Mouse (Mus musculus) embryonic facial prominence, embryonic 11.5 days (tissue): ENCODE measurements around the gene 4931406P16Rik. TPM values are rescaled to one million over a fixed set of nuclear protein-coding genes. Genes with fewer than 3 reads are reported as not detected.

Experiments
- ATAC-seq: fragments of 200-750 bp; cut with Nextera tagmentation; replicated peaks from 2 replicates; pipeline ENCODE4 v1.8.0; 2017; ENCODE audit warnings: low read depth; ENCODE audit not compliant: insufficient number of reproducible peaks, low FRiP score, low TSS enrichment
- DNase-seq: peaks from one replicate; pipeline ENCODE4 v3.0.0-alpha.2; 2015; ENCODE audit warnings: low spot score
- H3K27ac ChIP-seq: fragments of 300-500 bp; sonication (generic); replicated peaks from 2 replicates; pipeline ENCODE4 v1.5.1; 2014; ENCODE audit warnings: mild to moderate bottlenecking, low read depth, low read length, control low read depth
- H3K27me3 ChIP-seq: fragments of 300-500 bp; sonication (generic); 2 replicates; pipeline ENCODE4 v1.6.1; 2014; ENCODE audit warnings: mild to moderate bottlenecking, low read length, moderate library complexity, mixed read lengths; ENCODE audit not compliant: control insufficient read depth, insufficient read depth
- H3K36me3 ChIP-seq: fragments of 300-500 bp; sonication (generic); replicated peaks from 2 replicates; pipeline ENCODE4 v1.6.1; 2014; ENCODE audit warnings: low read depth, mild to moderate bottlenecking, low read length, moderate library complexity, mixed read lengths; ENCODE audit not compliant: control insufficient read depth, insufficient read depth
- H3K4me1 ChIP-seq: fragments of 300-500 bp; sonication (generic); 2 replicates; pipeline ENCODE4 v1.6.1; 2014; ENCODE audit warnings: low read length, mixed read lengths; ENCODE audit not compliant: control insufficient read depth, insufficient read depth
- H3K4me2 ChIP-seq: fragments of 300-500 bp; sonication (generic); 2 replicates; pipeline ENCODE4 v1.6.1; 2014; ENCODE audit warnings: low read depth, mild to moderate bottlenecking, control low read depth, low read length, moderate library complexity
- H3K4me3 ChIP-seq: fragments of 300-500 bp; sonication (generic); 2 replicates; pipeline ENCODE4 v1.5.1; 2014; ENCODE audit warnings: low read depth, low read length, control low read depth
- H3K9ac ChIP-seq: fragments of 300-500 bp; sonication (generic); replicated peaks from 2 replicates; pipeline ENCODE4 v1.6.1; 2014; ENCODE audit warnings: mild to moderate bottlenecking, control low read depth, low read length
- H3K9me3 ChIP-seq: fragments of 300-500 bp; sonication (generic); replicated peaks from 2 replicates; pipeline ENCODE4 v1.6.1; 2016; ENCODE audit warnings: mild to moderate bottlenecking, low read length, inconsistent platforms, mixed read lengths; ENCODE audit not compliant: control insufficient read depth
- WGBS: fragments of 180-500 bp; shearing (Covaris S2); extraction: QIAGEN DNeasy Blood & Tissue Kit; methylation state at CpG from one replicate; pipeline ENCODE4 v1.1.7; 2014; 5-methylcytosine and 5-hydroxymethylcytosine counted together
- polyA plus RNA-seq: library from polyadenylated mRNA; unstranded; fragments of >200 nt; fragmentation: Nextera tagmentation; extraction: Ambion mirVana; gene quantifications from 2 replicates; pipeline ENCODE4 v1.2.1, GENCODE M21; 2014

The 4931406P16Rik gene
- polyA plus RNA-seq, 1 experiment from 2014 or later = 30.6 TPM

GRCm38 (mm10) chr7:34258407-34258806, 54.9 kb downstream of the 4931406P16Rik start:
- ATAC-seq = no peak

GRCm38 (mm10) chr7:34257279-34257678, 56.1 kb downstream of the 4931406P16Rik start:
- ATAC-seq (no peak), DNase-seq (no peak)
- no peak overlapping the region for H3K4me3 ChIP-seq
- H3K9me3 ChIP-seq = no peaks in the 10 kb centered on the region
- H3K27me3 ChIP-seq = no peaks in the 10 kb centered on the region
- no peak overlapping the region for H3K9ac ChIP-seq
- no peak overlapping the region for H3K27ac ChIP-seq
- no peaks in the 10 kb centered on the region for H3K4me1 ChIP-seq
- no peak overlapping the region for H3K4me2 ChIP-seq
- WGBS = 82% methylated on average over 9 of the region's 9 CpGs
- H3K36me3 ChIP-seq = no peaks in the 10 kb centered on the region; the same call in none of the 2 replicates

More at GRCm38 (mm10) chr7:34258407-34258806, 54.9 kb downstream of the 4931406P16Rik start:
- Histone ChIP-seq H3K4me3 (no peak overlapping the region), H3K9me3 (no peaks in the 10 kb centered on the region), H3K27ac (no peak overlapping the region), H3K4me1 (no peaks in the 10 kb centered on the region), H3K9ac (no peak overlapping the region), H3K36me3 (no peaks in the 10 kb centered on the region; the same call in none of the 2 replicates), H3K27me3 (no peaks in the 10 kb centered on the region), H3K4me2 (no peak overlapping the region)
- peak; percentile 65 for DNase-seq
- 57% methylated on average over 1 of the region's 1 CpGs for WGBS

GRCm38 (mm10) chr7:34255916-34256315, 57.4 kb downstream of the 4931406P16Rik start:
- H3K4me2 ChIP-seq = no peak overlapping the region
- DNase-seq = no peak
- 88% methylated on average over 1 of the region's 1 CpGs for WGBS
- ATAC-seq = no peak
- no peak overlapping the region for H3K9ac ChIP-seq
- H3K4me1 ChIP-seq = no peaks in the 10 kb centered on the region
- H3K27ac ChIP-seq = no peak overlapping the region
- no peaks in the 10 kb centered on the region for H3K27me3 ChIP-seq
- H3K9me3 ChIP-seq = no peaks in the 10 kb centered on the region
- H3K4me3 ChIP-seq = no peak overlapping the region
- H3K36me3 ChIP-seq = no peaks in the 10 kb centered on the region; the same call in none of the 2 replicates

- Histone ChIP-seq H3K27me3 (no peaks in the 10 kb centered on the region), H3K4me3 (no peak overlapping the region), H3K27ac (no peak overlapping the region), H3K9me3 (no peaks in the 10 kb centered on the region), H3K36me3 (no peaks in the 10 kb centered on the region; the same call in none of the 2 replicates), H3K4me2 (no peak overlapping the region), H3K4me1 (no peaks in the 10 kb centered on the region), H3K9ac (no peak overlapping the region)
- DNase-seq (no peak), ATAC-seq (no peak)
- 77% methylated on average over 3 of the region's 3 CpGs for WGBS
Observed at GRCm38 (mm10) chr7:34255137-34255536, 58.2 kb downstream of the 4931406P16Rik start.

- ATAC-seq (no peak), DNase-seq (peak; percentile 69)
- Histone ChIP-seq H3K4me2 (no peak overlapping the region), H3K9ac (no peak overlapping the region), H3K36me3 (no peaks in the 10 kb centered on the region; the same call in none of the 2 replicates), H3K27ac (no peak overlapping the region), H3K27me3 (no peaks in the 10 kb centered on the region), H3K4me3 (no peak overlapping the region), H3K4me1 (no peaks in the 10 kb centered on the region), H3K9me3 (no peaks in the 10 kb centered on the region)
- 74% methylated on average over 2 of the region's 2 CpGs for WGBS
Observed at GRCm38 (mm10) chr7:34252030-34252429, 61.3 kb downstream of the 4931406P16Rik start.

- DNase-seq (no peak), ATAC-seq (no peak)
- H3K36me3 ChIP-seq = no peaks in the 10 kb centered on the region
- 89% methylated on average over 7 of the region's 7 CpGs for WGBS
- H3K9me3 ChIP-seq = no peaks in the 10 kb centered on the region
- no peaks in the 10 kb centered on the region for H3K27me3 ChIP-seq
- H3K27ac ChIP-seq = no peak within 1 kb of the TSS
- H3K4me2 ChIP-seq = no peak within 1 kb of the TSS
- no peaks in the 10 kb centered on the region for H3K4me1 ChIP-seq
- H3K9ac ChIP-seq = no peak within 1 kb of the TSS
- H3K4me3 ChIP-seq = no peak within 1 kb of the TSS
Observed at GRCm38 (mm10) chr7:34250738-34251137, 62.6 kb downstream of the 4931406P16Rik start, which contains the start of gene Gm6096. Gene Gm6096 (plus strand): TSS chr7:34251038.

GRCm38 (mm10) chr7:34246870-34247499, 66.4 kb downstream of the 4931406P16Rik start:
- Histone ChIP-seq H3K4me3 (no peak overlapping the region), H3K27me3 (no peaks in the 10 kb centered on the region), H3K9ac (no peak overlapping the region), H3K27ac (no peak overlapping the region), H3K4me1 (no peaks in the 10 kb centered on the region), H3K9me3 (no peaks in the 10 kb centered on the region), H3K4me2 (no peak overlapping the region), H3K36me3 (peaks cover 2% of the 10 kb centered on the region; the same call in 1 of the 2 replicates)
- 92% methylated on average over 3 of the region's 3 CpGs for WGBS
- ATAC-seq = no peak
- no peak for DNase-seq

GRCm38 (mm10) chr7:34242176-34242575, 71.2 kb downstream of the 4931406P16Rik start:
- H3K27me3 ChIP-seq = no peaks in the 10 kb centered on the region

More at GRCm38 (mm10) chr7:34242176-34242575, 71.2 kb downstream of the 4931406P16Rik start:
- H3K4me2 ChIP-seq = no peak overlapping the region
- no peaks in the 10 kb centered on the region for H3K4me1 ChIP-seq
- no peaks in the 10 kb centered on the region for H3K9me3 ChIP-seq
- no peak overlapping the region for H3K4me3 ChIP-seq
- ATAC-seq = no peak
- peaks cover 5% of the 10 kb centered on the region for H3K36me3 ChIP-seq
- DNase-seq = no peak
- no peak overlapping the region for H3K9ac ChIP-seq
- 91% methylated on average over 11 of the region's 11 CpGs for WGBS
- no peak overlapping the region for H3K27ac ChIP-seq
